In the genomic region with DNA sequence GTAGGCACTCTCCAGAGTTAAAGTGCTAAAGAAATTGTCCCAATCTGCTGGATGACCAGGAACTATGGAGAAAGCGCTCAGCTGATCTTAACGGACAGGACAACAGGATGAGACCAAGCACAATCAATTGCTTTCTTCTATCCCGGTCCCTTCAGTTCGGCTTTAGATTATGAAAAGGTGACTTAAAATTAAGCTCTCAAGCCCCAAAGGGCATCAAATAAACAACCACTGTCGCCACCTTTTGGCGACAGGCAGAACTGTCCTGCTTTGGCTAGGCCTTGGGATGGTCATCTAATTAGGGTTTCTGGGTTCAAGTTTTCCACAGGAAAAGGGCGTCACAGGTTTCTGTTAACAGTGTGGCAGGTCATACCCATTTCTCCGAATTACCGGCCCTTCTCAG, we compare ENCODE assay signal across 7 mouse cellular contexts.
DNase-seq lines count a peak whose midpoint lies in the region; ATAC-seq and TF ChIP-seq lines count a peak whose summit lies in the region.

No protein-coding gene starts in this region.

- no peaks in the 10 kb centered on the region for H3K9me3 ChIP-seq in ES-E14 (ENCODE audit: control insufficient read depth, insufficient read depth, low read depth, low read length)
- no peaks in the 10 kb centered on the region for H3K9me3 ChIP-seq in stomach, postnatal 0 days (ENCODE audit: control insufficient read depth, low read length)

- no peaks in the 10 kb centered on the region for H3K36me3 ChIP-seq in ES-E14 (ENCODE audit: control insufficient read depth, insufficient read depth, low read length, poor library complexity, severe bottlenecking)
- H3K36me3 ChIP-seq in stomach, postnatal 0 days (ENCODE audit: control insufficient read depth, insufficient read depth, low read length), result no peaks in the 10 kb centered on the region

- H3K27ac ChIP-seq in layer of hippocampus, adult 2 months, result no peak overlapping the region
- H3K27ac ChIP-seq in ES-E14 (ENCODE audit: insufficient read depth, low read depth, low read length, poor library complexity, severe bottlenecking), result no peak overlapping the region
- H3K27ac ChIP-seq in stomach, postnatal 0 days (replicated peaks), result no peak overlapping the region

- H3K4me2 ChIP-seq in stomach, postnatal 0 days (replicated peaks; ENCODE audit: low read depth), result no peak overlapping the region

- TF ChIP-seq CTCF in layer of hippocampus, adult 2 months (conservative IDR thresholded peaks at IDR 0.05), result peak; percentile 99
- peak; percentile 76 for TF ChIP-seq CTCF in stomach, postnatal 0 days (IDR thresholded peaks at IDR 0.05; ENCODE audit: low read depth)

- no peak for TF ChIP-seq EP300 in stomach, postnatal 0 days (optimal IDR thresholded peaks at IDR 0.05)

- no peak for ATAC-seq in stomach, postnatal 0 days (ENCODE audit: low FRiP score, low TSS enrichment)

- peak; percentile 12 to 52 for DNase-seq in layer of hippocampus, adult 2 months (ENCODE audit: low spot score in 2 of 2)
- DNase-seq in layer of hippocampus, adult 9-10 months (ENCODE audit: low spot score), result no peak
- peak; percentile 48 for DNase-seq in ES-E14 (ENCODE audit: low read depth, low spot score)
- peak; percentile 44 for DNase-seq in adrenal gland, adult 2 months
- DNase-seq in embryo, embryonic 11 days, result peak; percentile 62
- peak; percentile 18 to 34 for DNase-seq in layer of hippocampus, postnatal 36 days
- peak; percentile 17 for DNase-seq in stomach, postnatal 0 days (ENCODE audit: low spot score)

- H3K4me3 ChIP-seq in layer of hippocampus, adult 2 months, result no peak overlapping the region
- H3K4me3 ChIP-seq in ES-E14 (ENCODE audit: insufficient read depth in 1 of 2, low read depth in 1 of 2, low read length in 2 of 2, poor library complexity in 1 of 2, severe bottlenecking in 1 of 2), result 0 out of 4 replicates have a peak overlapping the region, but pooled peaks of 1 of the 2 experiments have one; percentile 26
- H3K4me3 ChIP-seq in stomach, postnatal 0 days (ENCODE audit: low read depth, low read length), result no peak overlapping the region

- in situ Hi-C loops in ES-E14 (cut with MboI; ENCODE audit: low sequenced_read_pairs in 2 of 2, unreplicated experiment in 2 of 2), result no loop called here

- H3K27me3 ChIP-seq in stomach, postnatal 0 days (ENCODE audit: control insufficient read depth, insufficient read depth, low read length), result no peaks in the 10 kb centered on the region

- H3K4me1 ChIP-seq in ES-E14 (ENCODE audit: control insufficient read depth in 2 of 2, insufficient read depth in 2 of 2, low read length in 2 of 2, poor library complexity in 1 of 2), result peaks cover 16 to 30% of the 10 kb centered on the region in 2 experiments
- no peaks in the 10 kb centered on the region for H3K4me1 ChIP-seq in stomach, postnatal 0 days (replicated peaks; ENCODE audit: control insufficient read depth, insufficient read depth)

- WGBS in stomach, postnatal 0 days, result 64% methylated on average over 9 of the region's 9 CpGs

- H3K9ac ChIP-seq in ES-E14 (ENCODE audit: insufficient read depth, low read depth, low read length, poor library complexity, severe bottlenecking), result no peak overlapping the region; the same call in 1 of the 2 replicates
- no peak overlapping the region for H3K9ac ChIP-seq in stomach, postnatal 0 days (ENCODE audit: low read length)

TF ChIP-seq in ES-E14, 5 proteins besides CTCF, POLR2A, EP300 and RAD21:
- TF ChIP-seq HCFC1 (IDR thresholded peaks at IDR 0.05; ENCODE audit: borderline replicate concordance, insufficient read depth, low read length) (no peak), ZC3H11A (IDR thresholded peaks at IDR 0.05; ENCODE audit: borderline replicate concordance, low read depth, low read length) (peak; percentile 75; the same call in 1 of the 2 replicates), ZNF384 (IDR thresholded peaks at IDR 0.05; ENCODE audit: low read depth, low read length) (no peak)
